Mouse (Mus musculus) forebrain, embryonic 12.5 days (tissue): ENCODE data around the gene Wdr53. TPM values are rescaled to one million over a fixed set of nuclear protein-coding genes. Genes with fewer than 3 reads are reported as not detected.
"Not testable (repeated sequence)": the region's sequence is repeated elsewhere in the genome, so short reads cannot be mapped to it uniquely, and the experiment has no call there.

Experiments used
- ATAC-seq: fragments of 200-750 bp; cut with Nextera tagmentation; 2 replicates; pipeline ENCODE4 v1.8.0; 2017; ENCODE audit warnings: moderate TSS enrichment; ENCODE audit not compliant: low FRiP score
- H3K27ac ChIP-seq: fragments of 300-500 bp; sonication (generic); 2 replicates; pipeline ENCODE4 v1.5.1; 2016; ENCODE audit warnings: mild to moderate bottlenecking
- H3K27me3 ChIP-seq: fragments of 300-500 bp; sonication (generic); 2 replicates; pipeline ENCODE4 v1.6.1; 2016; ENCODE audit warnings: mild to moderate bottlenecking
- H3K36me3 ChIP-seq: fragments of 300-500 bp; sonication (generic); replicated peaks from 2 replicates; pipeline ENCODE4 v1.6.1; 2016; ENCODE audit warnings: mild to moderate bottlenecking
- H3K4me1 ChIP-seq: fragments of 300-500 bp; sonication (generic); 2 replicates; pipeline ENCODE4 v1.6.1; 2016
- H3K4me2 ChIP-seq: fragments of 300-500 bp; sonication (generic); 2 replicates; pipeline ENCODE4 v1.6.1; 2016; ENCODE audit warnings: mild to moderate bottlenecking, moderate library complexity
- H3K4me3 ChIP-seq: fragments of 300-500 bp; sonication (generic); replicated peaks from 2 replicates; pipeline ENCODE4 v1.5.1; 2016; ENCODE audit warnings: mild to moderate bottlenecking
- H3K9ac ChIP-seq: fragments of 300-500 bp; sonication (generic); 2 replicates; pipeline ENCODE4 v1.6.1; 2016; ENCODE audit warnings: mild to moderate bottlenecking
- H3K9me3 ChIP-seq: fragments of 300-500 bp; sonication (generic); 2 replicates; pipeline ENCODE4 v1.6.1; 2016
- WGBS: fragments of 180-500 bp; shearing (Covaris S2); methylation state at CpG from one replicate; pipeline ENCODE4 v1.1.7; 2016; 5-methylcytosine and 5-hydroxymethylcytosine counted together
- polyA plus RNA-seq: library from polyadenylated mRNA; unstranded; fragments of >200 nt; fragmentation: Nextera tagmentation; extraction: Ambion mirVana; gene quantifications from 2 replicates; pipeline ENCODE4 v1.2.1, GENCODE M21; 2016

Wdr53 gene
- polyA plus RNA-seq, 1 experiment from 2014 or later, result 17.8 TPM

GRCm38 (mm10) chr16:32239428-32240312, 7.4 kb upstream of the Wdr53 start:
- Histone ChIP-seq H3K4me1 (peaks cover 7% of the 10 kb centered on the region), H3K4me2 (no peak overlapping the region), H3K9me3 (no peaks in the 10 kb centered on the region), H3K9ac (no peak overlapping the region), H3K36me3 (peaks cover 22% of the 10 kb centered on the region), H3K27ac (no peak overlapping the region), H3K27me3 (no peaks in the 10 kb centered on the region), H3K4me3 (no peak overlapping the region)
- 93% methylated on average over 2 of the region's 2 CpGs for WGBS
- no peak for ATAC-seq

- WGBS, result 88% methylated on average over 3 of the region's 3 CpGs
- Histone ChIP-seq H3K27me3 (no peaks in the 10 kb centered on the region), H3K9me3 (no peaks in the 10 kb centered on the region), H3K27ac (no peak overlapping the region), H3K36me3 (no peaks in the 10 kb centered on the region; the same call in 1 of the 2 replicates), H3K4me2 (no peak overlapping the region; the same call in 1 of the 2 replicates), H3K4me1 (peaks cover 31% of the 10 kb centered on the region), H3K4me3 (no peak overlapping the region), H3K9ac (no peak overlapping the region)
- no peak for ATAC-seq
These were observed 3.1 kb upstream of the Wdr53 start for GRCm38 (mm10) chr16:32243901-32244300.

- peaks cover 31% of the 10 kb centered on the region for H3K4me1 ChIP-seq
- no peaks in the 10 kb centered on the region for H3K36me3 ChIP-seq
- ATAC-seq, result peak; percentile 62
- no peaks in the 10 kb centered on the region for H3K9me3 ChIP-seq
- H3K27ac ChIP-seq, result peak overlapping the region; percentile 96
- peak overlapping the region; percentile 92 for H3K9ac ChIP-seq
- no peaks in the 10 kb centered on the region for H3K27me3 ChIP-seq
- under 1% methylated on average over 28 of the region's 41 CpGs for WGBS
- peak overlapping the region; percentile 76 for H3K4me2 ChIP-seq
- peak overlapping the region; percentile 93 for H3K4me3 ChIP-seq
These were observed 656 bp upstream of the Wdr53 start for GRCm38 (mm10) chr16:32246351-32246791.

DNA sequence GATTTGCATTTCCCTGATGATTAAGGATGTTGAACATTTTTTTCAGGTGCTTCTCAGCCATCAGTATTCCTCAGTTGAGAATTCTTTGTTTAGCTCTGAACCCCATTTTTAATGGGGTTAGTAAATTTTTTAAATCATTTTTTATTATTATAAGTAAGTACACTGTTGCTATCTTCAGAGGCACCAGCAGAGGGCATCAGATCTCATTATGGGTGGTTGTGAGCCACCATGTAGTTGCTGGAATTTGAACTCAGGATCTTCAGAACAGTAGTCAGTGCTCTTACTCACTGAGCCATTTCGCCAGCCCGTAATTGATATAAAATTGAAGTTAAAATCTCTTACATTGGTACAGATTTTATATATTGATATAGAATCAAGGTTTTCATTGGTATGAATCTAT, 17.2 kb downstream of the Wdr53 start:
- H3K4me3 ChIP-seq, result not testable (repeated sequence)

GRCm38 (mm10) chr16:32271291-32271690, 24.3 kb downstream of the Wdr53 start, which contains the start of gene Smco1:
TSS of gene Smco1 (plus strand) at chr16:32271468.
- H3K27me3 ChIP-seq, result 0 out of 2 replicates have a peak, but pooled peaks cover 3% of the 10 kb centered on the region
- H3K4me2 ChIP-seq, result no peak within 1 kb of the TSS
- H3K36me3 ChIP-seq, result no peaks in the 10 kb centered on the region
- WGBS, result 87% methylated on average over 11 of the region's 11 CpGs
- no peak within 1 kb of the TSS for H3K4me3 ChIP-seq
- H3K9ac ChIP-seq, result no peak within 1 kb of the TSS
- ATAC-seq, result no peak
- H3K4me1 ChIP-seq, result no peaks in the 10 kb centered on the region
- no peak within 1 kb of the TSS for H3K27ac ChIP-seq
- no peaks in the 10 kb centered on the region for H3K9me3 ChIP-seq

More for the DNA sequence above, 17.2 kb downstream of the Wdr53 start:
- not testable (repeated sequence) for H3K36me3 ChIP-seq, H3K27ac ChIP-seq, H3K4me2 ChIP-seq, H3K27me3 ChIP-seq, H3K9ac ChIP-seq, H3K9me3 ChIP-seq, H3K4me1 ChIP-seq, ATAC-seq
- WGBS, result 83% methylated on average over 2 of the region's 2 CpGs

DNA sequence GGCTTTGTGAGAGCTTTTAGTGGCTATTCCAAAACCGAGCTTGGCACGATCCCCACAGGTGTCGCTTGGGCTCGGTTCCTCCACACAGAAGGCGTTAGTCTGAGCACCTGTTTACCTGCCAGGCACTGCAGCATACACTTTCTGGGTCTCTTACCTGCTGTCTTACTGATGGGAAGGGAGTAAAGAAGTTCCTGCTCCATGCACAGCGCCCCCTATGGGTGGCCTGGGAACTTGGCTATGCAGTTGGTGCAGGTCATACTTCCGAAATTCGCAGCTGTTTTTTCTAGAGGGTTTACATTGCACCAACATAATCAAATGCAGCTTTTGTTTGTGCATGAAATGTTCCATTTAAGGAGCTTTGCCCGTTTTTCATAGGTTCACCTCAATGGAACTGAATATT, 26.3 kb downstream of the Wdr53 start:
- no peak overlapping the region for H3K4me2 ChIP-seq
- no peak for ATAC-seq
- peaks cover 6% of the 10 kb centered on the region for H3K4me1 ChIP-seq
- H3K9ac ChIP-seq, result no peak overlapping the region
- WGBS, result 55% methylated on average over 9 of the region's 9 CpGs
- no peak overlapping the region for H3K4me3 ChIP-seq
- no peaks in the 10 kb centered on the region for H3K36me3 ChIP-seq
- no peak overlapping the region for H3K27ac ChIP-seq
- H3K9me3 ChIP-seq, result no peaks in the 10 kb centered on the region
- 0 out of 2 replicates have a peak, but pooled peaks cover 3% of the 10 kb centered on the region for H3K27me3 ChIP-seq

- WGBS, result 90% methylated on average over 6 of the region's 6 CpGs
- no peak overlapping the region for H3K4me3 ChIP-seq
- H3K36me3 ChIP-seq, result peaks cover 4% of the 10 kb centered on the region
- H3K27ac ChIP-seq, result no peak overlapping the region
- 0 out of 2 replicates have a peak, but pooled peaks cover 3% of the 10 kb centered on the region for H3K27me3 ChIP-seq
- no peak overlapping the region for H3K9ac ChIP-seq
- H3K4me2 ChIP-seq, result no peak overlapping the region
- ATAC-seq, result no peak
- H3K9me3 ChIP-seq, result no peaks in the 10 kb centered on the region
- peaks cover 22% of the 10 kb centered on the region for H3K4me1 ChIP-seq
These were observed 28.0 kb downstream of the Wdr53 start for GRCm38 (mm10) chr16:32275041-32275440.

GRCm38 (mm10) chr16:32275830-32276229, 28.8 kb downstream of the Wdr53 start:
- no peak overlapping the region for H3K9ac ChIP-seq
- H3K27me3 ChIP-seq, result 0 out of 2 replicates have a peak, but pooled peaks cover 3% of the 10 kb centered on the region
- H3K27ac ChIP-seq, result no peak overlapping the region
- H3K9me3 ChIP-seq, result no peaks in the 10 kb centered on the region
- H3K4me2 ChIP-seq, result no peak overlapping the region
- no peak for ATAC-seq
- H3K4me3 ChIP-seq, result no peak overlapping the region
- peaks cover 8% of the 10 kb centered on the region for H3K36me3 ChIP-seq
- 72% methylated on average over 1 of the region's 1 CpGs for WGBS
- peaks cover 25% of the 10 kb centered on the region for H3K4me1 ChIP-seq

GRCm38 (mm10) chr16:32277308-32278256, 30.6 kb downstream of the Wdr53 start, which contains the start of gene Rnf168:
TSS of gene Rnf168 (plus strand) at chr16:32277459.
- peak within 1 kb of the TSS; percentile 68 for H3K4me2 ChIP-seq
- H3K27me3 ChIP-seq, result 0 out of 2 replicates have a peak, but pooled peaks cover 3% of the 10 kb centered on the region
- H3K9ac ChIP-seq, result peak within 1 kb of the TSS; percentile 92
- H3K4me3 ChIP-seq, result peak within 1 kb of the TSS; percentile 88
- peak within 1 kb of the TSS; percentile 93 for H3K27ac ChIP-seq
- peaks cover 34% of the 10 kb centered on the region for H3K4me1 ChIP-seq
- peak; percentile 90 for ATAC-seq
- H3K9me3 ChIP-seq, result no peaks in the 10 kb centered on the region
- under 1% methylated on average over 70 of the region's 75 CpGs for WGBS
- H3K36me3 ChIP-seq, result peaks cover 13% of the 10 kb centered on the region

DNA sequence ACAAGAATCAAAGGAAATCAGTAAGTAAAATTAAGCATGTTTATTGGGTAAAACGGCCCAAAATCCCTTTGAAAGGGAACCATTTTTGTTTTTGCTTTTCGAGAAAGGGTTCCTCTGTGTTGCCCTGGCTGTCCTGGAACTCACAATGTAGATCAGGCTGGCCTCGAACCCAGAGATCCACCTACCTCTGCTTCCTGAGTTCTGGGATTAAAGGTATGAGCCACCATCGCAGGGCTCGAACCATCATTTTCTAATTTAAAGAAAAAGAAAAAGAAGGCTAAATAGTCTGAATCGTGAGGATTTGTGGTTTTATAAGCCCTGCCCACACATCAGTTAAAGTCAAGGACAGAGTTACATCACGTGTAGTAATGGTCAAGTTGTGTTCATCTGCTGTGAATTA, 31.4 kb downstream of the Wdr53 start:
- 61% methylated on average over 7 of the region's 7 CpGs for WGBS
- Histone ChIP-seq H3K36me3 (peaks cover 20% of the 10 kb centered on the region), H3K4me1 (peaks cover 34% of the 10 kb centered on the region), H3K27ac (peak overlapping the region; percentile 93; the same call in 1 of the 2 replicates), H3K27me3 (no peaks in the 10 kb centered on the region), H3K4me3 (peak overlapping the region; percentile 88), H3K9me3 (no peaks in the 10 kb centered on the region), H3K9ac (peak overlapping the region; percentile 92), H3K4me2 (peak overlapping the region; percentile 68)
- ATAC-seq, result no peak

DNA sequence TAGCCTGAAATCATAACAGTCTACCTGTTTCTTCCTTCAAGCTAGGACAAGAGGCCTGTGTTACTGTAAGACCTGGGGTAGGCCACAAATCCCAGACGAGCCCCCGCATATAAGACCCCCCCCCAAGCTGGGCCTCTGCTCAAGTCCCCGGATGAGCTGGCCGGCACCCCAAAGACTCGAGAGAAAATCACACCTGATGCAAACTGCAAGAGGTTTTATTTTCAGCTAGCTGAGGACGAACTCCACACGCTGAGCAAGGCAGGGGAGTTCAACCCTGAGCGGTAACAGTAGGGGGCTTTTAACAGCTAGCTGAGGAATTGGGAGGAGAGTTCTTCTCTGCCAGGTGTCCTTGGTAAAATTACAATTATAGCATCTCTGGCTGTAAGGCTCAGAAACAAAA, 33.2 kb downstream of the Wdr53 start:
- peaks cover 39% of the 10 kb centered on the region for H3K36me3 ChIP-seq
- no peak for ATAC-seq
- peak overlapping the region; percentile 36 for H3K4me2 ChIP-seq
- H3K4me3 ChIP-seq, result peak overlapping the region; percentile 1; the same call in 1 of the 2 replicates
- H3K9me3 ChIP-seq, result no peaks in the 10 kb centered on the region
- H3K27me3 ChIP-seq, result no peaks in the 10 kb centered on the region
- H3K9ac ChIP-seq, result no peak overlapping the region
- no peak overlapping the region for H3K27ac ChIP-seq
- H3K4me1 ChIP-seq, result peaks cover 34% of the 10 kb centered on the region
- WGBS, result 95% methylated on average over 8 of the region's 8 CpGs

DNA sequence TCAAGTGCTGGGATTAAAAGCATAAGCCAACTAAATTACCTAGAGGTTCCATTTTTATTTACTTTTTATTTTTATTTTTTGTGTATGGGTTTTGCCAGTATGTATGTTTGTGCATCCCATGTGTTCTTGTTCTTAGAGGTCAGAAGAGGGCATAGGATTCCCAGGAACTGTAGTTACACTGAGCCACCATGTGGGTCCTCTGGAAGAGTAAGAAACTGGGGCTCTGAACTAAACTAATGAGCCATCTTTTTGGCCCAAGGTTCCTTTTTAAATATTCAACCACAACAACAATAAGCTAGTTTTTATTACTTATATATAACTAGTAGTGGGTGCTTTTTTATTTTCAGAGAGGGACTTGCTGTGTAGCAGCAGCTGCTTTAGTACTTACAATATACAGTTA, 35.6 kb downstream of the Wdr53 start:
- Histone ChIP-seq H3K4me3 (no peak overlapping the region), H3K9ac (no peak overlapping the region), H3K27me3 (no peaks in the 10 kb centered on the region), H3K4me1 (peaks cover 30% of the 10 kb centered on the region), H3K9me3 (no peaks in the 10 kb centered on the region), H3K36me3 (peaks cover 58% of the 10 kb centered on the region), H3K4me2 (no peak overlapping the region), H3K27ac (no peak overlapping the region)
- ATAC-seq, result no peak
